Mouse (Mus musculus) CH12.LX (cell line): Measurements from ENCODE around the gene Tex14.

Source experiments
- CHD1 ChIP-seq: IDR thresholded peaks from 2 replicates; pipeline ENCODE4 v1.6.1; 2012; ENCODE audit warnings: low read depth, low read length, improper control_type of control experiment, inconsistent platforms
- CHD2 ChIP-seq: IDR thresholded peaks from 2 replicates; pipeline ENCODE4 v1.6.1; 2011; ENCODE audit warnings: low read length, improper control_type of control experiment
- CTCF ChIP-seq, 2 experiments: IDR thresholded peaks in 1 of 2; conservative IDR thresholded peaks in 1 of 2; 2 replicates each; pipeline ENCODE4 v1.5.1; 2011 to 2012; ENCODE audit warnings: low read depth in 2 of 2, low read length in 2 of 2, improper control_type of control experiment in 1 of 2, inconsistent platforms in 1 of 2, mild to moderate bottlenecking in 1 of 2, moderate library complexity in 1 of 2
- E2F4 ChIP-seq: IDR thresholded peaks from 2 replicates; pipeline ENCODE4 v1.6.1; 2011; ENCODE audit warnings: low read depth, low read length, improper control_type of control experiment; ENCODE audit not compliant: insufficient replicate concordance
- ETS1 ChIP-seq: conservative IDR thresholded peaks from 2 replicates; pipeline ENCODE4 v1.6.1; 2012; ENCODE audit warnings: low read depth, mild to moderate bottlenecking, inconsistent platforms, low read length, improper control_type of control experiment, moderate library complexity
- GABPA ChIP-seq: IDR thresholded peaks from 2 replicates; pipeline ENCODE4 v1.6.1; 2012; ENCODE audit warnings: low read depth, low read length, improper control_type of control experiment, inconsistent platforms; ENCODE audit not compliant: insufficient replicate concordance
- MAFK ChIP-seq: IDR thresholded peaks from 2 replicates; pipeline ENCODE4 v1.6.1; 2011; ENCODE audit warnings: low read length, improper control_type of control experiment; ENCODE audit not compliant: insufficient replicate concordance
- MAX ChIP-seq: IDR thresholded peaks from 2 replicates; pipeline ENCODE4 v1.6.1; 2011; ENCODE audit warnings: low read length, improper control_type of control experiment
- MEF2A ChIP-seq: IDR thresholded peaks from 2 replicates; pipeline ENCODE4 v1.6.1; 2014; ENCODE audit warnings: low read depth, mild to moderate bottlenecking, inconsistent platforms, low read length, improper control_type of control experiment, borderline replicate concordance
- POLR2A ChIP-seq: IDR thresholded peaks from 2 replicates; pipeline ENCODE4 v1.6.1; 2011; ENCODE audit warnings: low read depth, mild to moderate bottlenecking, improper control_type of control experiment, low read length
- SMC3 ChIP-seq: IDR thresholded peaks from 2 replicates; pipeline ENCODE4 v1.6.1; 2011; ENCODE audit warnings: low read depth, low read length, improper control_type of control experiment
- TBP ChIP-seq: conservative IDR thresholded peaks from 2 replicates; pipeline ENCODE4 v1.6.1; 2011; ENCODE audit warnings: low read depth, low read length, improper control_type of control experiment
- TCF12 ChIP-seq: IDR thresholded peaks from 2 replicates; pipeline ENCODE4 v1.6.1; 2014; ENCODE audit warnings: low read depth, mild to moderate bottlenecking, inconsistent platforms, low read length, improper control_type of control experiment

GRCm38 (mm10) chr11:87365120-87365519, 39.7 kb upstream of the Tex14 start:
- TF ChIP-seq CHD2 (no peak), CTCF (conservative IDR thresholded peaks at IDR 0.05 in 1 of 2, IDR thresholded peaks at IDR 0.05 in 1 of 2; ENCODE audit: low read depth in 2 of 2, low read length in 2 of 2) (no peak), MAX (no peak), TBP (no peak), GABPA (no peak), MAFK (no peak), CHD1 (no peak), POLR2A (no peak), E2F4 (no peak), ETS1 (no peak), SMC3 (no peak), TCF12 (no peak), MEF2A (no peak)
